Mouse (Mus musculus) forebrain, embryonic 16.5 days (tissue): ENCODE results near the gene Ubl3. TPM values are rescaled to one million over a fixed set of nuclear protein-coding genes. Genes with fewer than 3 reads are reported as not detected.
A peak's percentile ranks its signal among the peaks of the same experiment; 100 is the strongest.

Experiments
- ATAC-seq: fragments of 200-750 bp; cut with Nextera tagmentation; 2 replicates; pipeline ENCODE4 v1.8.0; 2017; ENCODE audit warnings: mild to moderate bottlenecking, moderate library complexity
- H3K27ac ChIP-seq: fragments of 300-500 bp; sonication (generic); 2 replicates; pipeline ENCODE4 v1.5.1; 2014; ENCODE audit warnings: low read length, control low read depth
- H3K27me3 ChIP-seq: fragments of 300-500 bp; sonication (generic); replicated peaks from 2 replicates; pipeline ENCODE4 v1.6.1; 2014; ENCODE audit warnings: low read length; ENCODE audit not compliant: control insufficient read depth, insufficient read depth
- H3K36me3 ChIP-seq: fragments of 300-500 bp; sonication (generic); 2 replicates; pipeline ENCODE4 v1.6.1; 2014; ENCODE audit not compliant: control insufficient read depth, insufficient read depth
- H3K4me1 ChIP-seq: fragments of 300-500 bp; sonication (generic); replicated peaks from 2 replicates; pipeline ENCODE4 v1.6.1; 2014; ENCODE audit warnings: low read length; ENCODE audit not compliant: control insufficient read depth, insufficient read depth
- H3K4me2 ChIP-seq: fragments of 300-500 bp; sonication (generic); 2 replicates; pipeline ENCODE4 v1.6.1; 2014; ENCODE audit warnings: mild to moderate bottlenecking, low read length, control low read depth
- H3K4me3 ChIP-seq: fragments of 300-500 bp; sonication (generic); replicated peaks from 2 replicates; pipeline ENCODE4 v1.5.1; 2014; ENCODE audit warnings: mild to moderate bottlenecking, low read length, control low read depth
- H3K9ac ChIP-seq: fragments of 300-500 bp; sonication (generic); replicated peaks from 2 replicates; pipeline ENCODE4 v1.6.1; 2014; ENCODE audit warnings: low read depth, low read length, control low read depth
- H3K9me3 ChIP-seq: fragments of 300-500 bp; sonication (generic); 2 replicates; pipeline ENCODE4 v1.6.1; 2016; ENCODE audit warnings: low read length; ENCODE audit not compliant: control insufficient read depth
- WGBS: fragments of 180-500 bp; shearing (Covaris S2); extraction: QIAGEN DNeasy Blood & Tissue Kit; methylation state at CpG from one replicate; pipeline ENCODE4 v1.1.7; 2014; 5-methylcytosine and 5-hydroxymethylcytosine counted together
- polyA plus RNA-seq: library from polyadenylated mRNA; unstranded; fragments of >200 nt; fragmentation: Nextera tagmentation; extraction: Ambion mirVana; gene quantifications from 2 replicates; pipeline ENCODE4 v1.2.1, GENCODE M21; 2015

Ubl3 gene
- polyA plus RNA-seq, 1 experiment from 2014 or later = 75.7 TPM

- Histone ChIP-seq H3K27ac (no peak overlapping the region), H3K4me3 (peak overlapping the region; percentile 10; the same call in 1 of the 2 replicates), H3K9me3 (no peaks in the 10 kb centered on the region), H3K4me2 (peak overlapping the region; percentile 31), H3K9ac (no peak overlapping the region), H3K36me3 (no peaks in the 10 kb centered on the region), H3K27me3 (no peaks in the 10 kb centered on the region), H3K4me1 (peaks cover 15% of the 10 kb centered on the region)
- no peak for ATAC-seq
- WGBS = 5% methylated on average over 16 of the region's 16 CpGs
These were observed 2.1 kb upstream of the Ubl3 start for GRCm38 (mm10) chr5:148554701-148555100.

GRCm38 (mm10) chr5:148554242-148554641, 1.7 kb upstream of the Ubl3 start:
- H3K9me3 ChIP-seq = no peaks in the 10 kb centered on the region
- H3K27ac ChIP-seq = no peak overlapping the region
- H3K9ac ChIP-seq = no peak overlapping the region
- 17% methylated on average over 7 of the region's 7 CpGs for WGBS
- no peaks in the 10 kb centered on the region for H3K36me3 ChIP-seq
- H3K4me2 ChIP-seq = peak overlapping the region; percentile 31; the same call in 1 of the 2 replicates
- H3K4me1 ChIP-seq = peaks cover 20% of the 10 kb centered on the region
- no peak for ATAC-seq
- H3K27me3 ChIP-seq = no peaks in the 10 kb centered on the region
- no peak overlapping the region; the same call in 1 of the 2 replicates for H3K4me3 ChIP-seq

- Histone ChIP-seq H3K4me3 (no peak overlapping the region), H3K9me3 (no peaks in the 10 kb centered on the region), H3K4me2 (no peak overlapping the region), H3K36me3 (no peaks in the 10 kb centered on the region), H3K9ac (no peak overlapping the region), H3K27ac (no peak overlapping the region), H3K27me3 (no peaks in the 10 kb centered on the region), H3K4me1 (peaks cover 21% of the 10 kb centered on the region)
- 38% methylated on average over 14 of the region's 14 CpGs for WGBS
- no peak for ATAC-seq
These were observed 1.1 kb upstream of the Ubl3 start for GRCm38 (mm10) chr5:148553723-148554122.

GRCm38 (mm10) chr5:148551764-148552136, 839 bp downstream of the Ubl3 start:
- Histone ChIP-seq H3K36me3 (no peaks in the 10 kb centered on the region), H3K27me3 (no peaks in the 10 kb centered on the region), H3K9ac (peak overlapping the region; percentile 78), H3K27ac (peak overlapping the region; percentile 97), H3K9me3 (no peaks in the 10 kb centered on the region), H3K4me1 (peaks cover 33% of the 10 kb centered on the region), H3K4me3 (peak overlapping the region; percentile 77), H3K4me2 (peak overlapping the region; percentile 68)
- WGBS = under 1% methylated on average over 17 of the region's 17 CpGs
- ATAC-seq = no peak

- Histone ChIP-seq H3K9me3 (no peaks in the 10 kb centered on the region), H3K4me2 (peak overlapping the region; percentile 68), H3K4me3 (peak overlapping the region; percentile 77), H3K4me1 (peaks cover 36% of the 10 kb centered on the region), H3K27me3 (no peaks in the 10 kb centered on the region), H3K36me3 (no peaks in the 10 kb centered on the region), H3K9ac (peak overlapping the region; percentile 78), H3K27ac (peak overlapping the region; percentile 97; the same call in 1 of the 2 replicates)
- WGBS = under 1% methylated on average over 28 of the region's 28 CpGs
- ATAC-seq = no peak
These were observed 1.5 kb downstream of the Ubl3 start for GRCm38 (mm10) chr5:148550821-148551763.

GRCm38 (mm10) chr5:148550393-148550792, 2.2 kb downstream of the Ubl3 start:
- Histone ChIP-seq H3K4me3 (peak overlapping the region; percentile 77), H3K27ac (peak overlapping the region; percentile 12; the same call in 1 of the 2 replicates), H3K9ac (peak overlapping the region; percentile 45), H3K27me3 (no peaks in the 10 kb centered on the region), H3K9me3 (no peaks in the 10 kb centered on the region), H3K4me1 (peaks cover 36% of the 10 kb centered on the region), H3K36me3 (no peaks in the 10 kb centered on the region), H3K4me2 (peak overlapping the region; percentile 68)
- under 1% methylated on average over 6 of the region's 6 CpGs for WGBS
- no peak for ATAC-seq

- ATAC-seq = no peak
- H3K4me3 ChIP-seq = peak overlapping the region; percentile 2; the same call in 1 of the 2 replicates
- no peaks in the 10 kb centered on the region for H3K36me3 ChIP-seq
- H3K4me1 ChIP-seq = peaks cover 33% of the 10 kb centered on the region
- WGBS = 13% methylated on average over 4 of the region's 4 CpGs
- H3K9me3 ChIP-seq = no peaks in the 10 kb centered on the region
- peak overlapping the region; percentile 68 for H3K4me2 ChIP-seq
- no peaks in the 10 kb centered on the region for H3K27me3 ChIP-seq
- H3K9ac ChIP-seq = 0 out of 2 replicates have a peak overlapping the region, but pooled peaks have one; percentile 23
- H3K27ac ChIP-seq = no peak overlapping the region
These were observed 3.3 kb downstream of the Ubl3 start for GRCm38 (mm10) chr5:148549307-148549706.

GRCm38 (mm10) chr5:148548568-148548967, 4.0 kb downstream of the Ubl3 start:
- 63% methylated on average over 9 of the region's 9 CpGs for WGBS
- no peak for ATAC-seq
- Histone ChIP-seq H3K4me2 (no peak overlapping the region), H3K27ac (no peak overlapping the region), H3K27me3 (no peaks in the 10 kb centered on the region), H3K9me3 (no peaks in the 10 kb centered on the region), H3K36me3 (no peaks in the 10 kb centered on the region), H3K4me1 (peaks cover 32% of the 10 kb centered on the region), H3K9ac (no peak overlapping the region), H3K4me3 (no peak overlapping the region)

GRCm38 (mm10) chr5:148547870-148548456, 4.6 kb downstream of the Ubl3 start:
- no peak overlapping the region for H3K4me3 ChIP-seq

More at GRCm38 (mm10) chr5:148547870-148548456, 4.6 kb downstream of the Ubl3 start:
- no peaks in the 10 kb centered on the region for H3K9me3 ChIP-seq
- H3K4me1 ChIP-seq = peaks cover 30% of the 10 kb centered on the region
- no peak overlapping the region for H3K9ac ChIP-seq
- H3K4me2 ChIP-seq = no peak overlapping the region
- H3K27ac ChIP-seq = no peak overlapping the region
- H3K36me3 ChIP-seq = no peaks in the 10 kb centered on the region
- WGBS = 45% methylated on average over 10 of the region's 10 CpGs
- no peaks in the 10 kb centered on the region for H3K27me3 ChIP-seq
- no peak for ATAC-seq
